Mouse (Mus musculus): ENCODE measurements around the gene Enpp1.

- TF ChIP-seq CTCF (IDR thresholded peaks at IDR 0.05; ENCODE audit: insufficient read depth, low read depth, low read length), result no peak
- no peak for TF ChIP-seq POLR2A (IDR thresholded peaks at IDR 0.05; ENCODE audit: insufficient read depth, low read depth, low read length)
Measured at GRCm38 (mm10) chr10:24696761-24697160, 15.2 kb downstream of the Enpp1 start.
